Mouse (Mus musculus): ENCODE results near the gene Akap13. TPM values are rescaled to one million over a fixed set of nuclear protein-coding genes. Genes with fewer than 3 reads are reported as not detected.
"Not testable (repeated sequence)": the region's sequence is repeated elsewhere in the genome, so short reads cannot be mapped to it uniquely, and the experiment has no call there.

Akap13 gene
- polyA plus RNA-seq, 1 experiment from 2014 or later = 43.4 TPM

- Histone ChIP-seq H3K9ac (no peak overlapping the region), H3K4me1 (replicated peaks) (peaks cover 28% of the 10 kb centered on the region), H3K36me3 (no peaks in the 10 kb centered on the region), H3K27ac (no peak overlapping the region), H3K4me3 (no peak overlapping the region), H3K27me3 (no peaks in the 10 kb centered on the region), H3K4me2 (no peak overlapping the region), H3K9me3 (replicated peaks) (no peaks in the 10 kb centered on the region)
- 91% methylated on average over 6 of the region's 6 CpGs for WGBS
- no peak for ATAC-seq (replicated peaks; ENCODE audit: insufficient number of reproducible peaks, insufficient read depth, low FRiP score, low read depth)
These were observed 334.4 kb downstream of the Akap13 start for GRCm38 (mm10) chr7:75789746-75790145.

DNA sequence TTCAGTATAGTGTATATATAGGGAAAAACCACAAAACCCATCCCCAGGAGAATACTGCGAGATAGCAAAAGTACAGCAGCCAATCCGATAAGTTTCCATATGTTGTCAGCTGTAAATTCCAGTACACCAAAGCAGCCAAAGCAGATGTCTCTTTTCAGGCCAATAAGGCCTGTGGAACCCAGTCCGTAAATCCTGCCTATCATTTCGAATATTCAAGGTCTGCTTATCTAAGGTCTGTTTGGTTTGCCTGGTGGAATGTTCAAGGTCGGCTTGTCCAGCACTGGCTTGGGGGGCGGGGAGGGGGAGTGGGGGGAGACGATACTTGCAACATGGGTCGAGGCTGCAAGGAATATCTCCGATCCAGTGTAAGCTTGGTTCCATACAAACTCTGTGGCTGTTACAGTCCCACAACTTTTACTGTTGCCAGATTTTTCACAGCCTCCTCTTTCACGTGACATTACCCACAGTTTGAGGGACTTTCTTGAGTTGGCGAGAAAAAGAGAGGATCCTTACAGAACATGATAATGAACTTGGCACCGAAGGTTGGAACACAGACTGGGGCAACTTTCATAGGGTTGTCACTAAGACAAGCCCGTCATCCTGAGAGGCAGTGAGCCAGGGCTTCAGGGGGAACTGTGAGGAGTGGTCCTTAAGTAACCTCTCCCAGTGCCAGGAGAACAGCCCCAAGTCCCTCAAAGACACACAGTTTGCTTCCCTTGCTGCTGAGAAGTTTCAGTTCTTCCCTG lies 335.9 kb downstream of the Akap13 start:
- 50% methylated on average over 13 of the region's 13 CpGs for whole genome bisulfite sequencing
- not testable (repeated sequence) for ATAC-seq (replicated peaks; ENCODE audit: insufficient number of reproducible peaks, insufficient read depth, low FRiP score, low read depth); H3K27ac ChIP-seq; H3K27me3 ChIP-seq; H3K9me3 ChIP-seq (replicated peaks); H3K36me3 ChIP-seq; H3K9ac ChIP-seq; H3K4me2 ChIP-seq; H3K4me3 ChIP-seq
- H3K4me1 ChIP-seq (replicated peaks) = peaks cover 33% of the 10 kb centered on the region

DNA sequence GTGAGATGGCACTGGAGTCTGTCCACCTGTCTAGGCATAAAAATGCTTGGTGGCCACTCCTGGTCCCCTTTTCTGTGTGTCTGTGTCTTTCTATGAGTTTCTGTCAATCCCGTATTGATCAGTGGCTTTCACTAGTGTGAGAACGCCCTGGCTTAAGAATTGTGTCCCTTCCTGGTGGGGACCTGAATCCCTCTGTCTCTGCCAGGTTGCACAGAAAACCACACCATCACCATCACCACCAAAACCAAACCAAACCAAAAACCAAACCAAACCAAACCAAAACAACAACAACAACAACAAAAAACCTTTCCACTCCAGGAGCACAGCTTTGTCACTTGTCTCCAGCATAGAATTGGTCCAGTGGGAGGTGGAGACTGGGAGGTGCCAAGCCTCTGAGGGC lies 337.8 kb downstream of the Akap13 start:
- H3K4me2 ChIP-seq = no peak overlapping the region
- WGBS = 71% methylated on average over 2 of the region's 2 CpGs
- peaks cover 25% of the 10 kb centered on the region for H3K4me1 ChIP-seq (replicated peaks)
- H3K4me3 ChIP-seq = no peak overlapping the region
- ATAC-seq (replicated peaks; ENCODE audit: insufficient number of reproducible peaks, insufficient read depth, low FRiP score, low read depth) = no peak
- no peaks in the 10 kb centered on the region for H3K36me3 ChIP-seq
- no peak overlapping the region for H3K9ac ChIP-seq
- no peaks in the 10 kb centered on the region for H3K9me3 ChIP-seq (replicated peaks)
- H3K27ac ChIP-seq = no peak overlapping the region
- H3K27me3 ChIP-seq = no peaks in the 10 kb centered on the region

DNA sequence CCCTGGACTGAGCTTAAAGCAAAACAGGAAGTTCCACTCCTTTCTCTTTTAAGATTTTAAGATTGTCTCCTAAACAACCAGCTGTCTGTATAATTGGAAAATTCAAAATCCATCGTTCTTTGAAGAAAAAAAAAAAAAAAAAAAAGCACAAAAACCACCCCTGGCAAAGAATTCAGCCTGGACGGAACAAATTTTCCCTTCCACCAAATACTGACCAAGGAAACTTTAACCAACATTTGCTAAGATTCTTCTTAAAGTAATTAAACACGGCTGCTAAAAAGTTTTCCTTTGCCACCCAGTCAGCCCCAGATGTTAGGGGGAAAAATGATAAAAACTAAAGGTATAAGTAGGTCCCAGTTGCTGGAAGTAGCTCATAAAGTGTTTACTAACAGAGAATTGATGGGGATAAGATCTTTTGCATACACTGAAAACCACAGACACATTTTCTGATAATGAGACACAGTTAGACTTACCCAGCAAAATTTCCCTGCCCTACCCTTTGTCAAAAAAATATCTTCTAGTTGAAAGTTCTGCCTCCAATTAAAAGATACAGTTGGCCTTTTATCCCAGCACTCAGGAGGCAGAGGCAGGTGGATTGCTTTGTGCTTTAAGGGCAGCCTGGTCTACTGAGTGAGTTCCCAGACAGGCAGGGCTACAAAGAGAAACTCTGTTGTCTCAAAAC lies 338.5 kb downstream of the Akap13 start:
- H3K4me3 ChIP-seq = no peak overlapping the region
- peaks cover 23% of the 10 kb centered on the region for H3K4me1 ChIP-seq (replicated peaks)
- no peaks in the 10 kb centered on the region for H3K36me3 ChIP-seq
- H3K9me3 ChIP-seq (replicated peaks) = no peaks in the 10 kb centered on the region
- no peak overlapping the region for H3K9ac ChIP-seq
- no peak for ATAC-seq (replicated peaks; ENCODE audit: insufficient number of reproducible peaks, insufficient read depth, low FRiP score, low read depth)
- WGBS = 47% methylated on average over 3 of the region's 3 CpGs
- no peak overlapping the region for H3K27ac ChIP-seq
- H3K4me2 ChIP-seq = no peak overlapping the region
- H3K27me3 ChIP-seq = no peaks in the 10 kb centered on the region

- no peaks in the 10 kb centered on the region for H3K27me3 ChIP-seq
- no peak overlapping the region for H3K9ac ChIP-seq
- H3K4me3 ChIP-seq = no peak overlapping the region
- 74% methylated on average over 8 of the region's 8 CpGs for whole genome bisulfite sequencing
- H3K36me3 ChIP-seq = no peaks in the 10 kb centered on the region
- no peaks in the 10 kb centered on the region for H3K9me3 ChIP-seq (replicated peaks)
- peaks cover 20% of the 10 kb centered on the region for H3K4me1 ChIP-seq (replicated peaks)
- ATAC-seq (replicated peaks; ENCODE audit: insufficient number of reproducible peaks, insufficient read depth, low FRiP score, low read depth) = no peak
- H3K27ac ChIP-seq = no peak overlapping the region
- H3K4me2 ChIP-seq = no peak overlapping the region
These were observed 339.8 kb downstream of the Akap13 start for GRCm38 (mm10) chr7:75795106-75795505.

DNA sequence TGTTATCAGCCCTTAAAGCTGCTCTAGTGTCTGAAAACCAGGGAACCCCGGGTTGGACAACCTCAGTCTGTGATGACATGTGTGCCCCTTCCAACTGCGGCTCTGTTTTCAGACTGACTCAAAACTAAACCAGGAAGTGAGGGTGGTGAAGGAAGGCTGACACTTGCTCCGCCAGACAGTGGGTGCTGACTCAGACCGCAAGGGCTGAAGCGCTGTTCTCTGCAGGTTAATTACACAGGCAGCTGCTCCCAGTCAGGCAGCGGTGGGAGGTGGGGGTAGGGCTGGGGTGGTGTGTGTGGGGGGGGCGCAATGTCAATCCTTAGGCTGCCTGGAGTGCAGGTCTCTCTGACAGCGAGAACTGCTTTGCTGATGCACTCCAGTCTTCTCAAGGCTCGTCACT lies 341.1 kb downstream of the Akap13 start:
- Histone ChIP-seq H3K9me3 (replicated peaks) (no peaks in the 10 kb centered on the region), H3K4me1 (replicated peaks) (peaks cover 13% of the 10 kb centered on the region), H3K4me3 (no peak overlapping the region), H3K4me2 (peak overlapping the region; percentile 38; the same call in 1 of the 2 replicates), H3K27ac (no peak overlapping the region), H3K27me3 (no peaks in the 10 kb centered on the region), H3K36me3 (no peaks in the 10 kb centered on the region), H3K9ac (no peak overlapping the region)
- WGBS = 15% methylated on average over 9 of the region's 9 CpGs
- ATAC-seq (replicated peaks; ENCODE audit: insufficient number of reproducible peaks, insufficient read depth, low FRiP score, low read depth) = no peak; the same call in 1 of the 2 replicates

- Histone ChIP-seq H3K27ac (no peak overlapping the region), H3K27me3 (no peaks in the 10 kb centered on the region), H3K4me3 (no peak overlapping the region), H3K4me2 (no peak overlapping the region), H3K9ac (no peak overlapping the region), H3K36me3 (no peaks in the 10 kb centered on the region), H3K9me3 (replicated peaks) (no peaks in the 10 kb centered on the region), H3K4me1 (replicated peaks) (peaks cover 10% of the 10 kb centered on the region)
- 76% methylated on average over 4 of the region's 4 CpGs for WGBS
- ATAC-seq (replicated peaks; ENCODE audit: insufficient number of reproducible peaks, insufficient read depth, low FRiP score, low read depth) = no peak
These were observed 345.2 kb downstream of the Akap13 start for GRCm38 (mm10) chr7:75800530-75800929.

GRCm38 (mm10) chr7:75801022-75801421 lies 345.7 kb downstream of the Akap13 start:
- no peak overlapping the region for H3K9ac ChIP-seq
- H3K9me3 ChIP-seq (replicated peaks) = no peaks in the 10 kb centered on the region
- H3K27ac ChIP-seq = no peak overlapping the region
- no peak overlapping the region for H3K4me3 ChIP-seq
- H3K36me3 ChIP-seq = no peaks in the 10 kb centered on the region
- 95% methylated on average over 3 of the region's 3 CpGs for WGBS
- no peaks in the 10 kb centered on the region for H3K27me3 ChIP-seq
- H3K4me1 ChIP-seq (replicated peaks) = peaks cover 10% of the 10 kb centered on the region
- H3K4me2 ChIP-seq = no peak overlapping the region
- ATAC-seq (replicated peaks; ENCODE audit: insufficient number of reproducible peaks, insufficient read depth, low FRiP score, low read depth) = no peak

GRCm38 (mm10) chr7:75801621-75802358 lies 346.5 kb downstream of the Akap13 start:
- Histone ChIP-seq H3K4me3 (no peak overlapping the region), H3K9me3 (replicated peaks) (no peaks in the 10 kb centered on the region), H3K27me3 (no peaks in the 10 kb centered on the region), H3K27ac (no peak overlapping the region), H3K36me3 (no peaks in the 10 kb centered on the region), H3K4me2 (no peak overlapping the region), H3K9ac (no peak overlapping the region), H3K4me1 (replicated peaks) (peaks cover 10% of the 10 kb centered on the region)
- no peak for ATAC-seq (replicated peaks; ENCODE audit: insufficient number of reproducible peaks, insufficient read depth, low FRiP score, low read depth)
- 91% methylated on average over 5 of the region's 5 CpGs for WGBS

DNA sequence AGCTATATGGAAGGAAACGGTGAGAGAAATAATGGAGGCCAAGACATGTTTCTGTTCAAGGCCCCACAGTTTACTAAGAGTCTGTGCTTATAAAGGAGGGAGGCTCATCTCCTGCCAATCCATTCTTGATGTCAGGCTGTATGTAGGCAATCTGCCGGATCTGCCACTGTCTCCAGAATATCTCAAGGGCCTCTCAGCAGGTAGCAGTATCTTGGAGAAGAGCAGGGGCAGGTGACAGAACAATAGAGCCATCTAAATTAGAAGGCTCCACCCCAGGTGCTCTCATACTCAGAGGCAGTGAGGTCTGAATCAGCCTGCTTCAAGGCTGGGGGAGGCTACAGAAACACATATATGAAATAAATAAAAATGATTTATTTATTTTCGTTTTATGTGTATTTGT lies 347.6 kb downstream of the Akap13 start:
- H3K4me3 ChIP-seq = no peak overlapping the region
- no peak overlapping the region for H3K4me2 ChIP-seq
- H3K4me1 ChIP-seq (replicated peaks) = peaks cover 19% of the 10 kb centered on the region
- 70% methylated on average over 3 of the region's 3 CpGs for WGBS
- H3K9ac ChIP-seq = no peak overlapping the region
- H3K27me3 ChIP-seq = no peaks in the 10 kb centered on the region
- no peaks in the 10 kb centered on the region for H3K9me3 ChIP-seq (replicated peaks)
- H3K27ac ChIP-seq = no peak overlapping the region
- H3K36me3 ChIP-seq = no peaks in the 10 kb centered on the region
- ATAC-seq (replicated peaks; ENCODE audit: insufficient number of reproducible peaks, insufficient read depth, low FRiP score, low read depth) = no peak
